Mouse (Mus musculus) retina, adult 2 months (tissue): Measurements from ENCODE around the gene Lims1.

Source experiments
- DNase-seq: peaks from one replicate; pipeline ENCODE4 v3.0.0-alpha.2; 2012; ENCODE audit warnings: low read depth, low spot score

Lims1 gene

DNA sequence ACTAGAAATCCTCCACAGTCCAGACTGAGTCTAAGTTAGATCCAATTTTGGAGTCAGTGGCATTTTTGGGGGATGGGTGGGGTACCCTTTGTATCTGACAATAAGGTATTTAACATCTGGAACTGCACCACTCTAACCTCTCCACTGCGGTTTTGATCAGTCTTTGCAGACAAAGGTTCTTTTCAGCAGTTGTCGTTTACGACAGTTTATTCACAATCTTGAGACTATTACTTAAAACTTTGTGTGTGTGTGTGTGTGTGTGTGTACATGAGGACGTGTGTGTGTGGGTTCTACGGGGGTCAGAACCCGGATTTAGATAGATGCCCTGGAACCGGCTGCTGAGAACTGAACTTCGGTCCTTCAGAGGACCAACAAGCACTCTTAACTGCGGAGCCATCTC lies 122.6 kb downstream of the Lims1 start:
- DNase-seq, result no peak

DNA sequence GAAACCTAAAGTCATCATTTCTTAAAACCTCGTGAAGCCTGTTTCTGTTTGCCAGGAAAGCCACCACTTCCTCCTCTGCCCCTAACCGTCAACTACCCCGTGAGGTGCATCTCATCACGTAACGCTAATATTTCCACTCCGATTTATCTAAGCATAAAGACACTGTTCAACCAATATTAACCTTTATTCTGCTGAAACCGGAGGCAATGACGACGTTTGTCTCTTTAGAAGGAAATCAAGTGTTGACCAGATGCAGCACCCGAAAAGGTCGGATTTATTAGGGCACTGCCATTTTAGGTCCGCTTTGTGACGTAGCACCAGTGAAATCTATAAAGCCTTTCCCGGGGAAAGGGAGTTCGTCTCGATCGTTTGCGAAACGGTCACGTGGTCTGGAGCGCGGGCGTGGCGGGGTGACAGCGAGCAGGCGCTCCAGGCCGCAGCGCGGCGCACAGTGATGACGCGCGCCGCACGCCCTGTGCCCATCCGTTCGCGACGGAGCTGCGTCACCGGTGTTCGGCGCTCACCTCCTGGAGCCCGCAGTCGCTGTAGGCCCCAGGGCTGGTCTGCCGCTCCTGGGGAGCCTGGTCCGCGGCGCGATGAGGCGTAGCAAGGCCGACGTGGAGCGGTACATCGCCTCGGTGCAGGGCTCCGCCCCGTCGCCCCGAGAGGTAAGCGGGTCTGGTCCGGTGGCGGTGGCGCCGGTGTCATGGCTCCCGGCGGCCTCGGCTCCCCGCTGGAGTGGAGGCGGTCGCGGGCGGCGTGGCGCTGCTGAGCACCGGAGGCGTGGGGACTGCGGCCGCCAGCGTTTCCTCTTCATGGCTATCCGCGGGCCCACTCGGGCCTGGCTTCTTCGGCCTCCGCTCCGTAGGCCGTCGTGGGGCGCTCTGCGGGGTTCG lies 123.4 kb downstream of the Lims1 start, which contains the start of gene Ranbp2:
Gene Ranbp2 (plus strand): TSS at position 537 of the 896 bp plus-strand sequence.
- DNase-seq, result peak; percentile 94

DNA sequence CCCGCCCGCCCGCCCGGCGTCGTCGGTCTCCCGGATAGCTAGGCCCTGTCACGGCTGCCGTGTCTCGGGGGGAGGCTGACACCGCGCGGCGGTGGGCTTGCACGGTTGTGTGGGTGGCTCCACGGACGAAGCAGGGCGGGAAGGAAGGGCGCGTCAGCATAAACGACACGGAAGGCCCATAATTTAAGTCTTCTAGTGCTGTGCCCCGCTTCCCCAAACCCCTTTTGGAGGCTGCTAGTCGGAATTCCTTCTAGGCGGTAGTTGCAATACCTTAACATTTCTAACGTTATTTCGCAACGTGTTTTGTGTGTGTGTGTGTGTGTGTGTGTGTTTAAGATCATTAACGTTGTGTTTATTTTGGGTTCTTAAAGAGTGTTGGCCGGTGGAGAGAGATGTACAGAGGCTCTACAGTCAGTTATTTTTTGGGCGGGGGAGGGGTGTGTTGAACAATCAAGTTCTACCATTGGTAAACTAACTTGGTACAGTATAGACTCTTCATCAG lies 124.1 kb downstream of the Lims1 start:
- no peak for DNase-seq

DNA sequence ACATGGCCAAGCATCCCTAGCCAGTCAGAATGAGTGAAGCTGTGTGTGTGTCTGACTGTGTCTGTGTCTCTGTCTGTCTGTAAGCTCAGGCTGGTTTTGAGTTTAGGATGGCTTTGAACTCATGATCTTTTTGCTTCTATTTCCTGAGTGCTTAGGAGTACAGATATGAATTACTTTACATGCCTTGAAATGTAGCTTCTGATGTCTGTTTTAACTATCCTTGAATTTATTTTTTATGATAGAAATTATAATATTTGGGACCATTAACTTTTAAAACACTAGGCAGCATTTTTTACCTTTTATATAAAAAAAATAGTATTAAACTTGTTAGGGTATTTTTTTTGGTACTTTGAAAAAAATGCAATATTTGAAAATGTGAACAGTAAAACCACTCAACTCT lies 128.3 kb downstream of the Lims1 start:
- DNase-seq, result no peak

DNA sequence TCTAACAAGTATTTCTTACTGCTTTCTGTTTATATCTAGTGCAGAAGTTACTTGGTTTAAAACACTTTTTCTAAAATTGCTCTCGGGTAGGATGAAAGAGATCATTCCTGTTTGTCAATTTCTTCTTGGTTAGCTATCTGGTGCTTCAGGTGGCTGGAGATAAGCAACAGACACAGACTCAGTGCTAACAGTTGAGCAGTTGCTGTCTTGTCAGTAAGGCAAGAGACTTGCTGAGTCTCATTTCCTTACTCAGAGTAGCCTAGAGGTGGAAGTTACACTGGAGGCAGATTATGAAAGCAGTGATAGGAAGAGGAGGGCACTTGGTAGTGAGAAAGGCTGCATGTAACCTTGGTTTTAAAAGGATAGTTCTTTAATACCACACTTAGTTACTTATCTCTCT lies 128.9 kb downstream of the Lims1 start:
- no peak for DNase-seq

DNA sequence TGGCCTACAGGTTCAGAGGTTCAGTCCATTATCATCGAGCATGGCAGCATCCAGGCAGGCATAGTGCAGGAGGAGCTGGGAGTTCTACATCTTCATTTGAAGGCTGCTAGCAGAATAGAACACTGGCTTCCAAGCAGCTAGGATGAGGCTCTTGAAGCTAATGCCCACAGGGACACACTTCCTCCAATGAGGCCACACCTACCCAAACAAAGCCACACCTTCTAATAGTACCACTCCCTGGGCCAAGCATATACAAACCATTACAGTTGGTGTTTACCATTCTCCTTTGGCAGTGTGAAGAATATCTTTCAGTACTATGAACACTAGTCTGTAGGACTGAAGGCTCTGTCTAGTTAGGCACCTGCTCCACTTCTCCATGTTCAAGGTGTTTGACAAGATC lies 136.6 kb downstream of the Lims1 start:
- DNase-seq, result no peak
